In the genomic region with DNA sequence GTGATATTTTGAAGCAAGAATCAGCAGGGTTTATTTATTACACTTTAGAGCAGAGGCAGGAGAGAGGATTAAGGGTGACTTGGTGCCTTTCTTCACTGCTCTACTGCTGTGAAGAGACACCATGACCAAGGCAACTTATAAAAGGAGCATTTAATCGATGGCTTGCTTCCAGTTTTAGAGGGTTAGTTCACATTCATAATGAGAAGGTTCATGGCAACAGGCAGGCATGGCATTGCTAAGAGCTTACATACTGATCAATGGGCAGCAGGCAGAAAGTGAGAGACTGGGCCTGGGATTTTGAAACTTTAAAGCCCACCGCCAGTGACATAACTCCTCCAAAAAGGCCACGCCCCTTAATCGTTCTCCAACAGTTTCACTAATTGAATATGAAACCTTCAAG, we compare ENCODE assay signal across 29 mouse cellular contexts.
A peak's percentile ranks its signal among the peaks of the same experiment; 100 is the strongest.
DNase-seq lines count a peak whose midpoint lies in the region; ATAC-seq and TF ChIP-seq lines count a peak whose summit lies in the region.
"Had no signal": no experiment of that assay in that cellular context is flagged by ENCODE, and none has a peak within 500 bp of the region (broad histone marks: within the 10 kb centered on the region; RNA-seq: fewer than 3 reads in every experiment).

No protein-coding gene starts in this region.

- no peak overlapping the region for H3K27ac ChIP-seq in forebrain, embryonic 15.5 days (replicated peaks)
- no peak overlapping the region for H3K27ac ChIP-seq in forebrain, postnatal 0 days (ENCODE audit: low read depth, low read length)
- H3K27ac ChIP-seq in midbrain, embryonic 13.5 days, result no peak overlapping the region
- H3K27ac ChIP-seq in midbrain, embryonic 11.5 days (ENCODE audit: low read depth, low read length), result no peak overlapping the region
- H3K27ac ChIP-seq in liver, postnatal 0 days (ENCODE audit: low read depth), result no peak overlapping the region
- H3K27ac ChIP-seq: embryonic facial prominence, embryonic 13.5 days; hindbrain, embryonic 15.5 days; intestine, embryonic 15.5 days; layer of hippocampus, adult 2 months; liver, embryonic 12.5 days; stomach, embryonic 15.5 days had no signal

- 57% methylated on average over 4 of the region's 4 CpGs for WGBS in forebrain, embryonic 15.5 days
- WGBS in forebrain, postnatal 0 days, result 44% methylated on average over 4 of the region's 4 CpGs
- WGBS in midbrain, embryonic 13.5 days, result 67% methylated on average over 4 of the region's 4 CpGs
- 84% methylated on average over 4 of the region's 4 CpGs for WGBS in midbrain, embryonic 11.5 days
- 76% methylated on average over 4 of the region's 4 CpGs for WGBS in liver, postnatal 0 days (ENCODE audit: insufficient replicate concordance)

- peak; percentile 26; the same call in 1 of the 2 replicates for ATAC-seq in forebrain, embryonic 15.5 days (replicated peaks)
- no peak for ATAC-seq in forebrain, postnatal 0 days
- ATAC-seq in midbrain, embryonic 13.5 days, result peak; percentile 66
- no peak for ATAC-seq in midbrain, embryonic 11.5 days (ENCODE audit: low FRiP score)
- no peak for ATAC-seq in liver, postnatal 0 days
- ATAC-seq: intestine, embryonic 15.5 days; liver, embryonic 12.5 days; lung, postnatal 0 days had no signal

- H3K36me3 ChIP-seq in forebrain, embryonic 15.5 days, result no peaks in the 10 kb centered on the region
- no peaks in the 10 kb centered on the region for H3K36me3 ChIP-seq in forebrain, postnatal 0 days (ENCODE audit: insufficient read depth)
- H3K36me3 ChIP-seq in midbrain, embryonic 13.5 days, result no peaks in the 10 kb centered on the region
- no peaks in the 10 kb centered on the region for H3K36me3 ChIP-seq in midbrain, embryonic 11.5 days (ENCODE audit: control insufficient read depth, insufficient read depth, low read length)
- H3K36me3 ChIP-seq in liver, postnatal 0 days (replicated peaks; ENCODE audit: insufficient read depth, low read length), result no peaks in the 10 kb centered on the region
- H3K36me3 ChIP-seq: embryonic facial prominence, embryonic 13.5 days; hindbrain, embryonic 15.5 days; intestine, embryonic 15.5 days; liver, embryonic 12.5 days; stomach, embryonic 15.5 days had no signal

- H3K27me3 ChIP-seq in forebrain, embryonic 15.5 days, result no peaks in the 10 kb centered on the region
- no peaks in the 10 kb centered on the region for H3K27me3 ChIP-seq in forebrain, postnatal 0 days (ENCODE audit: insufficient read depth, low read length)
- H3K27me3 ChIP-seq in midbrain, embryonic 13.5 days, result no peaks in the 10 kb centered on the region
- H3K27me3 ChIP-seq in midbrain, embryonic 11.5 days (ENCODE audit: control insufficient read depth, insufficient read depth, low read length), result no peaks in the 10 kb centered on the region
- H3K27me3 ChIP-seq in liver, postnatal 0 days (ENCODE audit: insufficient read depth, low read length), result no peaks in the 10 kb centered on the region
- H3K27me3 ChIP-seq: embryonic facial prominence, embryonic 13.5 days; hindbrain, embryonic 15.5 days; intestine, embryonic 15.5 days; liver, embryonic 12.5 days; megakaryocyte, embryonic 14.5 days; stomach, embryonic 15.5 days had no signal

- no peak overlapping the region for H3K4me3 ChIP-seq in forebrain, embryonic 15.5 days
- no peak overlapping the region for H3K4me3 ChIP-seq in forebrain, postnatal 0 days (ENCODE audit: low read depth, low read length)
- H3K4me3 ChIP-seq in midbrain, embryonic 13.5 days (replicated peaks), result no peak overlapping the region
- H3K4me3 ChIP-seq in midbrain, embryonic 11.5 days (ENCODE audit: low read depth, low read length), result no peak overlapping the region
- no peak overlapping the region for H3K4me3 ChIP-seq in liver, postnatal 0 days (ENCODE audit: low read depth, low read length)
- H3K4me3 ChIP-seq: embryonic facial prominence, embryonic 13.5 days; hindbrain, embryonic 15.5 days; intestine, embryonic 15.5 days; layer of hippocampus, adult 2 months; liver, embryonic 12.5 days; megakaryocyte, embryonic 14.5 days; stomach, embryonic 15.5 days had no signal

- no peak for DNase-seq in forebrain, postnatal 0 days
- DNase-seq in midbrain, embryonic 11.5 days (ENCODE audit: low spot score, missing footprints), result no peak
- peak; percentile 27 for DNase-seq in thymus, postnatal 4 days
- DNase-seq in thymus, postnatal 36 days, result no peak
- no peak for DNase-seq in liver, postnatal 0 days
- DNase-seq in layer of hippocampus, postnatal 14 days (ENCODE audit: low spot score in 2 of 2), result no peak
- DNase-seq: adrenal gland, postnatal 14 days; cerebellum, adult 11-12 months; cerebellum, adult 9-11 months; embryo, embryonic 11 days; gastrocnemius, postnatal 14 days; heart, postnatal 14 days; kidney, adult 2 months; kidney, postnatal 36 days; layer of hippocampus, postnatal 36 days; left cerebral cortex, postnatal 4 days; lung, adult 18-20 months; lung, postnatal 4 days; right cerebral cortex, postnatal 25 days had no signal

- no peaks in the 10 kb centered on the region for H3K9me3 ChIP-seq in forebrain, embryonic 15.5 days
- H3K9me3 ChIP-seq in forebrain, postnatal 0 days (ENCODE audit: low read length), result no peaks in the 10 kb centered on the region
- no peaks in the 10 kb centered on the region for H3K9me3 ChIP-seq in midbrain, embryonic 13.5 days
- no peaks in the 10 kb centered on the region for H3K9me3 ChIP-seq in midbrain, embryonic 11.5 days (ENCODE audit: control insufficient read depth, low read length)
- no peaks in the 10 kb centered on the region for H3K9me3 ChIP-seq in liver, postnatal 0 days (ENCODE audit: low read length)
- H3K9me3 ChIP-seq: embryonic facial prominence, embryonic 13.5 days; hindbrain, embryonic 15.5 days; intestine, embryonic 15.5 days; liver, embryonic 12.5 days; megakaryocyte, embryonic 14.5 days; stomach, embryonic 15.5 days had no signal

- H3K4me2 ChIP-seq in forebrain, embryonic 15.5 days (replicated peaks), result no peak overlapping the region
- H3K4me2 ChIP-seq in forebrain, postnatal 0 days (ENCODE audit: low read depth), result no peak overlapping the region
- H3K4me2 ChIP-seq in midbrain, embryonic 13.5 days (replicated peaks), result no peak overlapping the region
- H3K4me2 ChIP-seq in midbrain, embryonic 11.5 days, result no peak overlapping the region
- no peak overlapping the region for H3K4me2 ChIP-seq in liver, postnatal 0 days (ENCODE audit: low read depth, low read length)
- H3K4me2 ChIP-seq: embryonic facial prominence, embryonic 13.5 days; hindbrain, embryonic 15.5 days; intestine, embryonic 15.5 days; liver, embryonic 12.5 days; stomach, embryonic 15.5 days had no signal

- no peak overlapping the region for H3K9ac ChIP-seq in forebrain, embryonic 15.5 days (replicated peaks)
- no peak overlapping the region for H3K9ac ChIP-seq in forebrain, postnatal 0 days
- no peak overlapping the region for H3K9ac ChIP-seq in midbrain, embryonic 13.5 days (replicated peaks)
- H3K9ac ChIP-seq in midbrain, embryonic 11.5 days (ENCODE audit: low read length), result no peak overlapping the region
- no peak overlapping the region for H3K9ac ChIP-seq in liver, postnatal 0 days (replicated peaks)
- H3K9ac ChIP-seq: embryonic facial prominence, embryonic 13.5 days; hindbrain, embryonic 15.5 days; intestine, embryonic 15.5 days; liver, embryonic 12.5 days; stomach, embryonic 15.5 days had no signal

- no peak for TF ChIP-seq EP300 in liver, postnatal 0 days (IDR thresholded peaks at IDR 0.05; ENCODE audit: low read depth)

- H3K4me1 ChIP-seq in forebrain, embryonic 15.5 days, result no peaks in the 10 kb centered on the region
- H3K4me1 ChIP-seq in forebrain, postnatal 0 days (ENCODE audit: insufficient read depth), result peaks cover 24% of the 10 kb centered on the region; the same call in 1 of the 2 replicates
- peaks cover 28% of the 10 kb centered on the region for H3K4me1 ChIP-seq in midbrain, embryonic 13.5 days (replicated peaks)
- peaks cover 6% of the 10 kb centered on the region for H3K4me1 ChIP-seq in midbrain, embryonic 11.5 days (ENCODE audit: control insufficient read depth, insufficient read depth, low read length)
- H3K4me1 ChIP-seq in liver, postnatal 0 days (ENCODE audit: insufficient read depth), result no peaks in the 10 kb centered on the region
- H3K4me1 ChIP-seq: embryonic facial prominence, embryonic 13.5 days; hindbrain, embryonic 15.5 days; intestine, embryonic 15.5 days; liver, embryonic 12.5 days; megakaryocyte, embryonic 14.5 days; stomach, embryonic 15.5 days had no signal

- TF ChIP-seq CTCF in forebrain, postnatal 0 days (IDR thresholded peaks at IDR 0.05; ENCODE audit: low read depth), result no peak
- TF ChIP-seq CTCF in liver, postnatal 0 days (IDR thresholded peaks at IDR 0.05; ENCODE audit: low read depth), result no peak

Comparison
In these comparisons a context has a peak if more than half of its experiments do, and no peak if none do; other contexts are left out.
1. ATAC-seq: peak in forebrain, embryonic 15.5 days (single experiment) and midbrain, embryonic 13.5 days (single experiment); none in forebrain, postnatal 0 days (single experiment), midbrain, embryonic 11.5 days (single experiment) and liver, postnatal 0 days (single experiment).